Mouse (Mus musculus): Measurements from ENCODE around the gene 1700011M02Rik. TPM values are rescaled to one million over a fixed set of nuclear protein-coding genes. Genes with fewer than 3 reads are reported as not detected.
"Not testable (repeated sequence)": the region's sequence is repeated elsewhere in the genome, so short reads cannot be mapped to it uniquely, and the experiment has no call there.

The 1700011M02Rik gene
- not detected in 2 replicates for total RNA-seq (2021)
- long read RNA-seq: 0 reads

DNA sequence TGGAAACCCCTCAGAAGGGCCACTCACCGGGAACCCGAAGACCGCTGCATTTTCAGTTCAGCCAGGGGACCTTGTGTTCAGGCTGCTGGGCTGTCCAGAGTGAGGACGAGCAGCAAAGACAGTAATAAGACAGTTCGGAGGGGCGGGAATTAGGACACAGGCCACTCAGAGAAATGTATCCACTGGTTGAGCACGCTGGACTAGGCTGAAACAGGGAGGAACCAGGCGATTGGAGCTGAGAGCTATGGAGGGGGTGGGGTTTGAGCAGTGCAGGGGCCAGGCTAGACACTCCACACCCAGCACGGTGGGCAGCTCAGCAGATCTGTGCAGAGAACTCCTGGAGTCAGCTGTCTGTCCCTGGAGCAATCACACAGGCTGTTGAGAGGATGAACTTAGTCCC lies at the start of gene 1700011M02Rik, which contains the start of gene Dmrtc1a:
1700011M02Rik (plus strand) TSS at position 319 of the 400 bp plus-strand sequence.
Dmrtc1a (minus strand) TSS at position 101 of the 400 bp plus-strand sequence.
- not testable (repeated sequence) for DNase-seq

DNA sequence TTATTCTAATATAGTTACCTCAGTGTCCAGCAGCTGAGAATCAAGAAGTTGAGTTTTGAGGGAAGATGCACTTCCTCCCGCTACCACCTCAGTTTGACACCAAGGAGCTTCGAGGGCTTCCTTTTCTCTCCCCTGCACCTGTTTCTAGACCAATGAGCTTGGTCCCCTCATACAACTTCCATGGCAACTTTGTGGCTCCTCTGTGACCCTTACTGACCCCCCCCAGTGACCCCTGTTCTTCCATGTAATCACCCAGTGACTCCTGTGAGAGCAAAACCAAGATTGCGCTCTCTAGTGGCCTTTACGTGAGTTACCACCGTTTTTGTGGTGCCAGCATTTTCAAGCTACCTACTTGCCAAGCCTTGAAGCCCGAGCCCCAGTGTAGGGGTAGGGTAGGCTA lies 40.8 kb upstream of the 1700011M02Rik start, which contains the start of gene 1700031F05Rik:
1700031F05Rik (minus strand) TSS at position 101 of the 400 bp plus-strand sequence.
- DNase-seq: no peak

DNA sequence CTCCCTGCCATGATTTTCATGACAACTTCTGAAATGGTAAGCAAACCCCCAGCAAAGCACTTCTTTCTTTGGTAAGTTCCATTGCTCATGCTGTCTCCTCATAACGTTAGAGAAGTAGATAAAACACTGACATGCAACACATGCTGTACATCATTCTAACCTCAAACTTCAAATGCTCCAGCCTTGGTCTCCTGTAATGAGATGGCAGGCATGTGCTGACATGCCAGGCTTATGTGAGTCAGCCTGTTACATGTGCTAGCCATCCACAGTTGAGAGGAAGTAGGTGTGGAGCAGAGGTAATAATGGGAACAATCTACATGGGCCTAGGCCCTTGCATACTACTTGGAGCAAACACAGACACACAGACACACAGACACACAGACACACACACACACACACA lies 6.1 kb downstream of the 1700011M02Rik start:
- DNase-seq: not testable (repeated sequence)

DNA sequence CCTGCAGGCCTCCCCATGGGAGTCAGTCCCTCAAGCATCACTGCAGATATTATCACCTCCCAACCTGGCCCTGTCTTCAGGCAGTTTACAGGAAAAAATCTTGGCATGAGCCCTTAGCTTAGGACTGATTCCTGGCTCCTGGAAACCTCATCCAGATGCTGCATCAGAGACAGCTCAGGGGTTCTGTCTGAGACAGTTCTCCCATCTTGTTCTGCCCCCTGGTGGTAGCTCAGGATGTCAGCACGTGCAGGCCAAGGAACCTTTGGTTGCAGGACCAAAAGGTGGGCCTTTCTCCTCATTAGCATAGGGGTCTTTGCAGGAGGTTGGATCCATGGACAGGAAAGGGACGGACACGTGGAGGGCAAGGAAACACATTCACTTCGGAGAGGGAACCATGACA lies 18.0 kb downstream of the 1700011M02Rik start:
- peak; percentile 14 for DNase-seq

DNA sequence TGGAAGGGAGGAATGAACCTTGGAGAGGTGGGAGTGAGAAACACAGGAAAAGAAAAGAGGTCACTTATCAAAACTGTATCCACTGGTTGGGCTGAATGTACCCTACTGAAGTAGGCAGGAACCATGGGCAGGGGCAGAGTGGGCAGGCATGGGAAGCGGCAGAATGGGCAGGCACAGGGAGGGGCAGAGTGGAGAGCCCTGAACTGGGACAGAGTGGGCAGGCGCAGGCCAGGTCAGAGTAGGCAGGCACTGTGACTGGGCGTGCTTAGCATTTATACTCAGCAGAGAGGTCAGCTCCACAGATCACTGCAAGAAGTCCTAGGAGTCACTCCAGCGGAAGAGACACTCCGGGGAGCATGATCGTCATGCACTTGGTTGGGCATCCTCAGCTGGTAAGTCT lies 19.4 kb downstream of the 1700011M02Rik start, which contains the start of gene 1700018G05Rik:
1700018G05Rik (plus strand) TSS at position 301 of the 400 bp plus-strand sequence.
- not testable (repeated sequence) for DNase-seq

DNA sequence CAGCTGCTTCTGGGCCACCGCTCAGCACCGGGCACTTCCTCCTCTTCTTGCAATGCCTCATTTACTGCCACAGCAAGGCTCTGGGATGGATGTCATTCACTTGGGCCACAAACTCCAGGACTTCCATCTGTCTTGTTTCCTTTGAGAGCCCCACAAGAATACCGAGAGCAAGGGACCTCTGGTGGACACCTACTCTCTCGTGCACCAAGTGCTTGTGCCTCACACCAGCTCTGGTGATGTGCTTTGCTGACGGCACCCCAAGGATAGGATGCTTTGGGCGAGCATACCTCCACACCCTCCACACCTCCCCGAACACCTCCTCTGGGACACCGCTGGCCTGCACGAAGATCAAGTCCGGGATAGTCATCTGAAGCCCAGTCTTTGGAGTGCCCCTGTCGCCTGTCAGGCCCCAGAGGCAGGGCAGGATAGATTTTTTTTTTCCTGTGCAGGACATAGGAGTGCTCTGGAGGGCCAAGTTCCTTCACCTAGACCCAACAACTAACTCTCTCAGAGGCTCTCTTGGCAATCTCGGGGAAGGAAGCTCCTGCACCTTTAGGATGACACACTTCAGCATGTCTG lies 24.4 kb downstream of the 1700011M02Rik start:
- no peak for DNase-seq

DNA sequence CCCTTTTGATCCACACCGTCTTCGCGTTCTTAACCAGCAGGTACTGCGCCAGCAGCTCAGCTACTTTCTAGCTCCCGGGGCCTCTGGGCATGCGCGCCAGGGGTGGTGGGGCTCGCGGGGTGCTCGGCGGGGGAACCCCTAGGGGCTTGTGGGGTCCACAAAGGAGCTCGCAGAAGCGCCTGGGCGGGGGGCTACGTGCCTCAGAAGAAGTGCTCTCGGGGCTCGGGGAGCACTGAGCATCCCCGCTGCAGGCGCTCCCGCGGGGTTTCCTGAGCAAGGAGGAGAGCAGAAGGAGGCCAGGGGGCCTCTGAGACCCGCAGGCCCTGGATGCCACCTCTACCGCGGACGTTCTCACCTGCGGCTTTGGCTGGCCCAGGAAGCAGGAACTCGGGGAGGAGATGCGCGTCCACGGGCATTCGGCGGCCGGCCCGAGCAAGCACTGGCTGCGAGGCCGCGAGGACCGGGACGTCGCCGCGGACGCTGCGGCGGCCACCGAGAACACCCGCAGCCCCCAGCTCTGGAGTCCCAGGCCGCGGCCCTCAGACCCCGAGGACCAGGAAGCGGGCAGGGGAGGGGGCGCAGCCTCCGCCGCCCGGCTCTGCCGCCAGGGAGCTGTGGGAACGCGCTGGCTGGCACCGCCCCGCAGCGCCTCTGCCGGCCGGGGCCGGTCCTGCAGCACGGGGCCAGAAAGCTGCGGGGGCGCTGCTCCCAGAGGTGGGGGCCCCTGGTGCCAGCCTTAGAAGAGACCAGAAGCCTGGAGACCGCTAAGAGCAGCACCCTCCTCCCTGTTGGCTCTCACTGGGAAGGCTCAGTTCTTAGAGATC lies 25.1 kb downstream of the 1700011M02Rik start:
- DNase-seq: peak; percentile 33

DNA sequence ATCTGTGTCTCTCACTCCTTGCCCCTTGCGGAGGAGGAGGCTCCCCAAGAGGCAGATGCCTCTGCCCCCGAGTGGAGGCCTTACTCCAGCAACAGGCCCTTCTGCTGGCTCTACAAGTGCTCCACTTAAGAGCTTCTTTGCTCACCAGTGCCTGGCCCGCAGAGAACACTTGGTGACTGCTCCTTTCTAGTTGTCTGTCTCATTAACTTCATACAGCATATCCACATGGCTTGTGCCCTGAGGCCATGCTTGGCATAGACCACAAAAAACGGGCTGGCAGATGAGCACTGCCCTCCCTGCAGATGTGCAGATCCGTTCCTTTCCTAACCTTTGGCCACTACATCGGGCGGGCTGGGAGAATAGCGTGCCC lies 25.7 kb downstream of the 1700011M02Rik start:
- no peak for DNase-seq

DNA sequence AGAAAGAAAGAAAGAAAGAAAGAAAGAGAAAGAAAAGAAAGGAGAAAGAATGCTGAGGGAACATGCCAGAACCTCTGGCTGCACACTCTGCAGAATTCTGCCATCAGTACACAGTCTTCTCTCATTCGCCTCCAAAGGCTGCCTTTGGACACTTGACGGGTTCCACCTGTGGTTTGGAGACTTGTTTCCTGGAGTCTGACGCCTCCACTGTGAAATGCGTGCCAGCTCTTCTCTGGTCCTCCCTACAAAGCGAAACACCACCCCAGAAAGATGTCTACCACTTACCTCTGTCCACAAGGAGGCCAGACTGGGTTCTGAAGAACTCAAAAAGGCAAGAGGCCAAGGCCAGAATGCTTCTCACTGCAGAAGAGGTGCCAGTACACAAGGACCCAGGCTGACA lies 28.0 kb downstream of the 1700011M02Rik start:
- no peak for DNase-seq

DNA sequence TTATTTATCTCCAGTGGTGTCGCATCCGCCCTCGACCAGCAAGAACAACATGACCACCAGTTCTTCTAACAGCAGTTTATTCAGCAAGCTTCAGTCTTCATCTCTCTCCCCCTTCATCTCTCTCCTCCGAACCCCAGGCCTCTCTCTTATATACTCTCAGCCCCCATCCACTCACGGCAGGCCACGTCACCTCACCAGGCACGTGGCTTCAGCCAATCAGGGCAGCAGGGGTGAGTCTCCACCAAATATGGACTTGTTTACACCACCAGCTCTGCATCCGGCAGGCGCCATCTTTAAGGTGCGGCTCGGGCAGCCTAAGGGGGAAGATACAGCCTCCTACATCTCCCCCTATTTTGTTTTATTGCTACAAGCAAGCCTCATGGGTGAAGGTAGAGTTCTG lies 41.4 kb downstream of the 1700011M02Rik start:
- DNase-seq: not testable (repeated sequence)

DNA sequence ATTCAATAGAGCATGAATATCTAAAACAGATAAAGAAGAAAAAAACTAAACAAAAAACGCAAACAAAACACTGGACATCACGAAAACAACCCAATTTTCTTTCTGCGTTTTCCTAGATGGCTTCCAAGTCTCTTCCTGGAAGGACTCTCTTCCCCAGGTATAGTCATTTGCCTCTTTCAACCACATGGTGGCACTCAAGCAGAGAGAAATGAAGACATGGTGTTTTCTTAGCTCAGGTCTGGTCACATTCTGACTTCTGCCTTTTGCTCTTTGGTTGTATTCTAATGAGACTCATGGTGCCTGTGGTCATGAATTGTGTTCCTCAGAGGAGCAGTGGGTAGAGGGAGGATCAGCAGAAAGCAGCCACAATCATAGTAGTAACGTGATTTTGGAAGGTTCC lies 50.2 kb downstream of the 1700011M02Rik start:
- peak; percentile 1 for DNase-seq

Other genes with a start within 250 kb of the 1700011M02Rik start
- not detected in 2 replicates for gene Gm3880, start 221.9 kb upstream of the 1700011M02Rik start, total RNA-seq (2021)
- not detected in 2 replicates for gene Gm9112, start 201.3 kb upstream of the 1700011M02Rik start, total RNA-seq (2021)
- not detected in 2 replicates for gene Dmrtc1b, start 201.0 kb upstream of the 1700011M02Rik start, total RNA-seq (2021)
- gene Dmrtc1c1, start 105.9 kb upstream of the 1700011M02Rik start, total RNA-seq (2021): not detected in 2 replicates
- not detected in 2 replicates for gene Dmrtc1c2, start 54.3 kb upstream of the 1700011M02Rik start, total RNA-seq (2021)
- not detected in 2 replicates for gene 1700031F05Rik, start 40.9 kb upstream of the 1700011M02Rik start, total RNA-seq (2021)
- not detected in 2 replicates for gene Dmrtc1a, start 218 bp upstream of the 1700011M02Rik start, total RNA-seq (2021)
- gene 1700018G05Rik, start 19.5 kb downstream of the 1700011M02Rik start, total RNA-seq (2021): not detected in 2 replicates

All from adrenal gland, postnatal 25 days (tissue).